Mouse (Mus musculus) heart, postnatal 0 days (tissue): ENCODE measurements around the gene 4930596D02Rik. TPM values are rescaled to one million over a fixed set of nuclear protein-coding genes. Genes with fewer than 3 reads are reported as not detected.

Source experiments
- ATAC-seq: fragments of 200-750 bp; cut with Nextera tagmentation; 2 replicates; pipeline ENCODE4 v1.8.0; 2017; ENCODE audit warnings: low read depth, moderate number of reproducible peaks, moderate library complexity; ENCODE audit not compliant: insufficient read depth
- DNase-seq: peaks from one replicate; pipeline ENCODE4 v3.0.0-alpha.2; 2016; ENCODE audit warnings: low spot score
- H3K27ac ChIP-seq: fragments of 300-500 bp; sonication (generic); 2 replicates; pipeline ENCODE4 v1.5.1; 2014; ENCODE audit warnings: low read depth, mild to moderate bottlenecking
- H3K27me3 ChIP-seq: fragments of 300-500 bp; sonication (generic); 2 replicates; pipeline ENCODE4 v1.6.1; 2014; ENCODE audit warnings: low read length, mixed read lengths; ENCODE audit not compliant: control insufficient read depth, insufficient read depth
- H3K36me3 ChIP-seq: fragments of 300-500 bp; sonication (generic); replicated peaks from 2 replicates; pipeline ENCODE4 v1.6.1; 2014; ENCODE audit warnings: low read length, mixed read lengths; ENCODE audit not compliant: control insufficient read depth, insufficient read depth
- H3K4me1 ChIP-seq: fragments of 300-500 bp; sonication (generic); 2 replicates; pipeline ENCODE4 v1.6.1; 2014; ENCODE audit warnings: antibody characterized with exemption; ENCODE audit not compliant: control insufficient read depth, insufficient read depth
- H3K4me2 ChIP-seq: fragments of 300-500 bp; sonication (generic); 2 replicates; pipeline ENCODE4 v1.6.1; 2014; ENCODE audit warnings: low read depth, mild to moderate bottlenecking, low read length, moderate library complexity
- H3K4me3 ChIP-seq: fragments of 300-500 bp; sonication (generic); 2 replicates; pipeline ENCODE4 v1.5.1; 2014; ENCODE audit warnings: low read depth, low read length
- H3K9ac ChIP-seq: fragments of 300-500 bp; sonication (generic); replicated peaks from 2 replicates; pipeline ENCODE4 v1.6.1; 2014; ENCODE audit warnings: low read depth, low read length, mixed read lengths
- H3K9me3 ChIP-seq: fragments of 300-500 bp; sonication (generic); replicated peaks from 2 replicates; pipeline ENCODE4 v1.6.1; 2016; ENCODE audit warnings: low read length; ENCODE audit not compliant: control insufficient read depth
- CTCF ChIP-seq: IDR thresholded peaks from 2 replicates; pipeline ENCODE4 v1.5.1; 2016; ENCODE audit warnings: antibody characterized with exemption, control low read depth, low read depth
- EP300 ChIP-seq: IDR thresholded peaks from 2 replicates; pipeline ENCODE4 v1.6.1; 2016; ENCODE audit warnings: antibody characterized with exemption, low read depth
- WGBS: fragments of 180-500 bp; shearing (Covaris S2); extraction: QIAGEN DNeasy Blood & Tissue Kit; methylation state at CpG from one replicate; pipeline ENCODE4 v1.1.7; 2014; 5-methylcytosine and 5-hydroxymethylcytosine counted together
- polyA plus RNA-seq: library from polyadenylated mRNA; unstranded; fragments of >200 nt; fragmentation: Nextera tagmentation; extraction: Ambion mirVana; gene quantifications from 2 replicates; pipeline ENCODE4 v1.2.1, GENCODE M21; 2015
- total RNA-seq: library from RNA; depleted of rRNA; stranded (reverse); fragments of >200 nt; gene quantifications from 2 replicates; pipeline ENCODE4 v1.2.3, GENCODE M21; 2014; ENCODE audit warnings: low replicate concordance

4930596D02Rik gene
- total and polyA plus RNA-seq, 2 experiments from 2014 or later: not detected

DNA sequence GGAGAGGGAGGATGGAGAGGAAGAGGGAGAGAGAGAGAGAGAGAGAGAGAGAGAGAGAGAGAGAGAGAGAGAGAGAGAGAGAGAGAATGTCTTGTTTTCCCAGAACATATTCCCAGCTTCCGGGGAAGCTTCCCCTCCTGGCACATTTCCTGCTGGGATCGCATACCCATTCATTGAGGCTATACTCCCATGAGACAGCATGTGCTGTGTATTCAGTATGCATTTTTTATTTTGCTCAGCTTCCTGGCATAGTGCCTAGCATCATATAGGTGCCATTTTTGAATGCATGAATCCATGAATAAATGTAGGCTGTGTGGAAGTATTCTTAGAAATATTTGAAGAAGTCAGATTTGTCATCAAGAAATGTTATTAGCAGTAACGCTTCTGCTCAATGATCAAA, 31.7 kb downstream of the 4930596D02Rik start:
- ATAC-seq: no peak

DNA sequence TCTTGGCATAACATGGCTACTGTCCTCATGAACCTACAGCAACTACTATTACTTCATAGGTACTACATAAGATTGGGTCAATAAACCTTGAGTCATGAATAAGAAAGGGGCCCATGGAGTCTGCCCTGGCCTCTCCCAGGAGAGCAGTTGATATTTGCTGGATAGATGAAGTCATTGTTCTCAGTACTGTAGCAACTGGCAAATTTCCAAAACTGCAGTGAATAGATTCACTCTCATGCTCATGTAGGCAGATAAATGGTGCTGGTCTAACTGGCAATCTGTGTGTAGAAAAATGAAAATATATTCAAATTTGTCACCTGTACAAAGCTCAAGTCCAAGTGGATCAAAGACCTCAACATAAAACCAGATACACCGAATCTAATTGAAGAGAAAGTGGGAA, 38.5 kb downstream of the 4930596D02Rik start:
- no peak for ATAC-seq

More for the DNA sequence above, 31.7 kb downstream of the 4930596D02Rik start:
- Histone ChIP-seq H3K4me3 (no peak overlapping the region), H3K4me1 (no peaks in the 10 kb centered on the region), H3K27ac (no peak overlapping the region), H3K4me2 (no peak overlapping the region), H3K9me3 (no peaks in the 10 kb centered on the region), H3K36me3 (no peaks in the 10 kb centered on the region), H3K27me3 (no peaks in the 10 kb centered on the region), H3K9ac (no peak overlapping the region)
- DNase-seq: no peak
- TF ChIP-seq EP300 (no peak), CTCF (no peak)
- 76% methylated on average over 3 of the region's 3 CpGs for WGBS

More for the DNA sequence above, 38.5 kb downstream of the 4930596D02Rik start:
- H3K9me3 ChIP-seq: no peaks in the 10 kb centered on the region
- H3K4me3 ChIP-seq: no peak overlapping the region
- H3K4me1 ChIP-seq: no peaks in the 10 kb centered on the region
- no peak overlapping the region for H3K27ac ChIP-seq
- TF ChIP-seq EP300 (no peak), CTCF (no peak)
- H3K9ac ChIP-seq: no peak overlapping the region
- 75% methylated on average over 1 of the region's 1 CpGs for WGBS
- DNase-seq: no peak
- H3K36me3 ChIP-seq: no peaks in the 10 kb centered on the region
- no peaks in the 10 kb centered on the region for H3K27me3 ChIP-seq
- no peak overlapping the region for H3K4me2 ChIP-seq
